Mouse (Mus musculus): ENCODE results near the gene Tmem91. TPM values are rescaled to one million over a fixed set of nuclear protein-coding genes. Genes with fewer than 3 reads are reported as not detected.
"Not testable (repeated sequence)": the region's sequence is repeated elsewhere in the genome, so short reads cannot be mapped to it uniquely, and the experiment has no call there.

Tmem91 gene
- total RNA-seq (2015) (0.68 and 0.91 TPM in 2 replicates), total RNA-seq (2017) (not detected in 2 replicates)

GRCm38 (mm10) chr7:25674719-25675300, at the start of gene Tmem91:
Gene Tmem91, minus strand, starts transcription at chr7:25675166.
- peak; percentile 44 for ATAC-seq (ENCODE audit: poor library complexity, severe bottlenecking)

- not testable (repeated sequence) for ATAC-seq (ENCODE audit: poor library complexity, severe bottlenecking)
Observed at GRCm38 (mm10) chr7:25721776-25722175, 46.8 kb upstream of the Tmem91 start.

DNA sequence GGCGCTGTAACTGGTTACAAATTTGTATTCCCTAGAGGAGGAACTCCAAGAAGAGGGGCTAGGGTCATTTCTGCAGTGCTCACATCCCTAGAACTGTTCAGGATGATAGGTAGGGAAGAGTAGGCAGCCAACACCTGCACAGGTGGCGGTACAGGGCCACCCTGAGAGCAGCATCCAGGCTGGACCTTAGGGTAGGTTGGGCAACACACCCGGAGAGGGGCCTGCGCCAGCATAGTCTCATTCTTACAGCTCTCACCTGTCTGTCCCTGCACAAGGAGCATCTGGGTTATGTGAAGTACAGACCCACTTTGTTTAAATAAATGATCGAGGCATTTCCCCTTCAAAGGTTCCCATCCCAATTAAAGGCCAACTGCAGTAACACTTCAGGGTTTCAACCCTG, 45.8 kb upstream of the Tmem91 start:
- ATAC-seq (ENCODE audit: poor library complexity, severe bottlenecking): no peak

DNA sequence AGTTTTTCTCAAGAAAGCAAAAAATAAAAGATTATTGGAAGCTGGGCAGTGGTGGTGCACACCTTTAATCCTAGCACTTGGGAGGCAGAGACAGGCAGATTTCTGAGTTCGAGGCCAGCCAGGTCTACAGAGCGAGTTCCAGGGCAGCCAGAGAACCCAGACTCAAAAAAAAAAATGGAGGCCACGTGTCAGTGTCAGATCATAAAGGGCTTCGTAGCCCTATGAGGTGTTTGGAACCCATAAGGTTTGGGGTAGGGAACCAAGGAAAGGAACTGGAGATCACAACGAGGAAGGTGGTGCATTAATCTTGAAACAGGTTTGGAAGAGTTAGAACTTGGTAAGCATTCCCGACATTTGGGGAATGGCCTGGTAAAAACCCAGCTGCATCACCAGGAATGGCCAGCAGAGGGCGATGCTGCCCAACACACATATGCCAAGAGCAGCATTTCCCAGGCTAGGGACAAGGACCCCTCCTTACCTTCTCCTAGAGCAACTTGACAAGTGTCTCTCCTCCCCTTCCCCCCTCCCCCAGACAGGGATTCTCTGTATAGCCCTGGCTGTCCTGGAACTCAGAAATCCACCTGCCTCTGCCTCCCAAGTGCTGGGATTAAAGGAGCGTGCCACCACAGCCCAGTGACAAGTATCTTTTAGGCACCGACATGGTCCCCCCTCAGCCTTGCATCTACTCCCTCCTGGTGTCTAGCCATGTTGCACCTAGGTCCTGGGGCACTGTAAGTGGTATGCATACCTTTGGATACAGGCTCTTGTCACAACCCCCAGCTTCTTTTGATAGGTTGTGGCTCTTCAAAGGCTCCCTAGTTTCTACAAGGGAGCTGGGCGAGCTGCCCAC, 45.0 kb upstream of the Tmem91 start:
- ATAC-seq (ENCODE audit: poor library complexity, severe bottlenecking): peak; percentile 45; the same call in 1 of the 2 replicates

DNA sequence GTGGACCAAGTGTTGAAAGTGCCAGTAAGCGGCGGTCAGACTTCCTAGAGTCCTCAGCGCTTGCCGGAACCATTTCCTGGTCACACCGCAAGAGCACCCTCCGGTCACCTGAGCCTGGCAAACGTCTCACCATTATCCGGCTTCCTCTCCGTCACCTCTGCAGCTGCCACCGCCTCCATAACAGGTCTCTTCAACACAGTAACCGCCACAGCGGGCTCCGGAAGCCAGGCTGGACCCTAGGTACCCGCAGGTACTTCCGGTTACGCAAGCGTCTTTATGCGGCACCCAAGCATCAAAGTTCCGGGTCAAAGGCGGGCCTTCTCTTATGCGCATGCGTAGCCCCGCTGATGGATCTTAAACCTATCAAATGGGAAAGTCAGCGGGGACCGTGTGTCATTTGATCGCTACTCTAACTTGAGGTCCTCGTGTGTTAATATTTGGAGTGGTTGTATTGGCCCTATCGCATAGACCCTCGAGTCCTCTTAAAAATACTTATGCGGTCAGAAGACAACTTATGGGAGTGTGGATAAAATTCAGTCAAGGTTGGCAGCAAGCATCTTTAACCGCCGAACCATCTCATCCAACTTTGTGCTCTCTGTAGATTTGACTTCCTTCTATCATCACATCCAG, 43.9 kb upstream of the Tmem91 start, which contains the start of gene Ccdc97:
Gene Ccdc97 (minus strand): TSS at position 301 of the 630 bp plus-strand sequence.
- ATAC-seq (ENCODE audit: poor library complexity, severe bottlenecking): peak; percentile 90

DNA sequence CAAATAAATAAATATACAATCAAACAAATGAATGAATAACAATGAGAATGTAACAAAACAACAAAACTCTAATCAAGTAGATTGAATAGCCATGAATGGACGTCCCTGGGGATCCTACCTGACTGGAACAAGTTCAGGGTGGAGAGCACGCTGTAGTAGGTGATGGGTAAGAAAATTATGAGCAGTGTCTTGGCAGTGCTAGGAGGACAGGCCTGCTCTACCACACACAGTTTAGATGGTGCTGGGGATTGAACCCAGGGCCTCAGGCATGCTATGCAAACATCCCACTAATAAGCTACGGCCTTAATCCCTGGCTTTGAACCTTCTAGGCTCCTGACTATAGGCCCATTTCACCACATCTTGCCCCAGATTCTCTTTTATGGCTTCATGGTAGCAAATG, 42.5 kb upstream of the Tmem91 start:
- no peak for ATAC-seq (ENCODE audit: poor library complexity, severe bottlenecking)

DNA sequence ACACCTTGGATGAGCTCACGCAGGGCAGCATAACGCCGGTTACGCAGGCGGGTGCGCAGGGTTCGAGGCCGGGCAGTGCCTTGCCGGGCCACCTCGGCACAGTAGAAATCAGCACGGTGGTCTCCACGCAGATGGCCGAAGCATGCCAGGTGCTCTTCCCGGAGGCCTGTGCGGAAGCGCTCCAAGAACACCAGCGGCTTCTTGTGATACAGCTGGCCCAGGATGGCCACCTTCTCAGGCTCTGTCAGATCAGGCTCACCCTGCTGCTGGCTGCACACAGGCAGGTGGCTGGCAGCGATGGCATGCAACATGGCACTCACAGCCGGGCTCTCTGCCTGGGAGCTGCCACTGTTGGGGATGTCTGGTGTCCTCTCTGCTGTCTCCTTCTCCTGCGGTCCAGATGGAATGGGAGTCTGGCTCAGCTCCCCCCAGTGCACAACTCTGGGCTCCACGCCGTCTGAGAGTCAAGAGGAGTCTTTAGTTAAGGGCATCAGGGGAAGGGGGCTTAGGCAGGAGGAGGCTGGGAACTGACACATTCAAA, 40.8 kb upstream of the Tmem91 start:
- no peak for ATAC-seq (ENCODE audit: poor library complexity, severe bottlenecking)

GRCm38 (mm10) chr7:25714581-25714980, 39.6 kb upstream of the Tmem91 start:
- no peak for ATAC-seq (ENCODE audit: poor library complexity, severe bottlenecking)

- ATAC-seq (ENCODE audit: poor library complexity, severe bottlenecking): no peak
Observed at GRCm38 (mm10) chr7:25712801-25713200, 37.8 kb upstream of the Tmem91 start.

DNA sequence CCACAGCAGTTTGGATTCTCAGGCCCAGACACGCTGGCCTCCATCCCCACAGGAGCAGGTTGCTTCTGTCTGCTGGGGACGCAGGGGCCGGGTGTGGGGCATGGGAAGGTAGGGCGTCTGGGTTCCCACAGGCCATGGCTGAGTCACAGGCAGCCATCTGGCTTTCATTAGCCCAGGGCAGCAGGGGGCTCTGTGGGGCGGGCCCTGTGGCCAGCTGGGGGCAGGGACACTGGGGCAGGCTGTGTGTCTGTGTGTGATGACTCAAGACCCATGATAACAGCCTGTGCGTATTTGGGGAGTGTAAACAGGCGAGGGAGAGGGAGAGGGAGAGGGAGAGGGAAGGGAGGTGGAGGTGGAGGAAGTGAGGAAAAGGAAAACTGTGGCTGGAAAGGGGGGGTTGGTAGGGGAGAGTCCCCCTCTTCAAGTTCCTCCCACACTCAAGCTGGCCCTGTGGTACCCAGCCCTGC, 36.8 kb upstream of the Tmem91 start:
- ATAC-seq (ENCODE audit: poor library complexity, severe bottlenecking): peak; percentile 36

DNA sequence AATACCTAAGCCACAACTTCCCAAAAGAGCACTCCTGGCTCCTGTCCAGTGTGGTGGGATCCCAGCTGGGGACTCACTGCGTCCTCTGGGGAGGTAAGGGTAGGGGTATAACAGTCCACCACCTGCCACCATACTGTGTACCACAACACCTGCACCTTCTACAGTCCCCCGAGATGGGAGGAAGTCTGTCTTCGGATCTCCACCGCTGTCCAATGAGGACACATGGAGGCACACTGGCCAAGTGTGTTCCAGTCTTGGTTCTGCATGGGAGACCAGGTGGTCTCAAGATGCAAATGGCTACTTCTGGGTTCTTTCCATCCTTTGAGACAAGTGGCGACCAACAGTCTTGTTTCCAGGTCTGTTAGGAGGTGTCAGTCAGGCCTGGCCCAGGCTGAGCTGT, 36.2 kb upstream of the Tmem91 start:
- ATAC-seq (ENCODE audit: poor library complexity, severe bottlenecking): no peak

GRCm38 (mm10) chr7:25710519-25711130, 35.7 kb upstream of the Tmem91 start:
- no peak for ATAC-seq (ENCODE audit: poor library complexity, severe bottlenecking)

- ATAC-seq (ENCODE audit: poor library complexity, severe bottlenecking): no peak
Observed at GRCm38 (mm10) chr7:25709961-25710360, 35.0 kb upstream of the Tmem91 start.

- peak; percentile 16 for ATAC-seq (ENCODE audit: poor library complexity, severe bottlenecking)
Observed at GRCm38 (mm10) chr7:25707581-25708292, 32.8 kb upstream of the Tmem91 start.

DNA sequence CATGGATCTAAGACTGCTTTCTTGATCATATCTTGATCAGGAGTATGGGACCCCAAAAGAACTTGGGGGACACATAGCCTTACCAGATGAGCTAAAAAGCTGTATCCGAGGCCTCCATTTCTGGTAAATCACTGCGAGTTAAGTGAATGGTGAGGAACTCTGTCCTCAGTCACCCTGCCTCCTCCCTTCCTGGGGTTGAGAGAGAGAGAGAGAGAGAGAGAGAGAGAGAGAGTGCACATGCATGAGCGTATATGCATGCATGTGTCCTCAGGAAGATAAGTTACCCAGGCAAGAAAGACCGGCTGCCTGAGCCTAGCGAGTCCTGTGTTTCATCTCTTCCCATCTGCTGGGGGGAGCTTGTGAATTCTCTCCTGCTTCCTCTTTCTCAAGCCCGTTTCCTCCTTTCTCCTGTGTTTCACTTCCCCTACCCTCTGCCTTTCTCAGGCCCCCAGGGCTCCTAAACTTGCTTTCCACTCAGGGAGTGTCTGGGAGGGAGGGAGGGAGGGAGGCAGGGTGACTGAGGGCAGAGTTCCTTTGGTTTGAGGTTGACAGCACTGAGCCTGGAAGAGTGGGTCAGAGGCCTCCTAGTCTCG, 31.7 kb upstream of the Tmem91 start:
- peak; percentile 69 for ATAC-seq (ENCODE audit: poor library complexity, severe bottlenecking)

GRCm38 (mm10) chr7:25705801-25706251, 30.9 kb upstream of the Tmem91 start:
- ATAC-seq (ENCODE audit: poor library complexity, severe bottlenecking): peak; percentile 38

DNA sequence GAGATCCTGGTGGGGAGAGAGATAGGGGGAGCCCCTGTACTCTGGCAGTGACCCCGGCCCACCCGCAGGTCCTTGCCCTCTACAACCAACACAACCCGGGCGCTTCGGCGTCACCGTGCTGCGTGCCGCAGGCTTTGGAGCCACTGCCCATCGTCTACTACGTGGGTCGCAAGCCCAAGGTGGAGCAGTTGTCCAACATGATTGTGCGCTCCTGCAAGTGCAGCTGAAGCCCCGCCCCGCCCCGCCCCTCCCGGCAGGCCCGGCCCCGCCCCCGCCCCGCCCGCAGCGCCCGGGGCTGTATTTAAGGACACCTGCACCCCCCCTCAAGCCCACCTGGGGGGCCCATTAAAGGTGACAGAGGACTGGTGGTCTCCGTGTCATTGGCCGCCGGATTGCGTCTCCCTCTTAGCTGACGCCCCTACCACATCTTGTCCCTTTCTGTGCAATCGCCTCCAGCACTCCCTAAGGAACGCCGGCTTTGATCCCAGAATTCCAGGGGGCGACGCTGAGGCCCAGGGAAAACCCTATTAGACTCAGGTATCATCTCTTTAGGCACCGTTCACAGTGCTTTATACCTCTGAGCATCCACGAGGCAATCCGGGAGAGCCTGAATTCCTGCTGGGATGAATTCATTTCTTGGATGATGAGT, 29.9 kb upstream of the Tmem91 start:
- no peak for ATAC-seq (ENCODE audit: poor library complexity, severe bottlenecking)

- no peak for ATAC-seq (ENCODE audit: poor library complexity, severe bottlenecking)
Observed at GRCm38 (mm10) chr7:25703793-25704494, 29.0 kb upstream of the Tmem91 start.

GRCm38 (mm10) chr7:25702350-25702749, 27.4 kb upstream of the Tmem91 start:
- ATAC-seq (ENCODE audit: poor library complexity, severe bottlenecking): no peak
